In genomic region chr2:127336885-127337284, GRCm38 (mm10) we compare ENCODE assay signal across 8 mouse cellular contexts. TPM values are rescaled to one million over a fixed set of nuclear protein-coding genes. Genes with fewer than 3 reads are reported as not detected.
DNase-seq lines count a peak whose midpoint lies in the region; ATAC-seq and TF ChIP-seq lines count a peak whose summit lies in the region.

No protein-coding gene starts in this region.

- 27% methylated on average over 5 of the region's 5 CpGs for WGBS in heart, embryonic 13.5 days
- 50% methylated on average over 5 of the region's 5 CpGs for WGBS in forebrain, embryonic 15.5 days
- 20% methylated on average over 5 of the region's 5 CpGs for WGBS in liver, postnatal 0 days (ENCODE audit: insufficient replicate concordance)

- no peak for DNase-seq in heart, adult 9 months (ENCODE audit: low spot score in 2 of 2)
- no peak for DNase-seq in CH12.LX (ENCODE audit: extremely low read depth)
- no peak for DNase-seq in liver, postnatal 0 days
- no peak for DNase-seq in right cerebral cortex, adult 2 months (ENCODE audit: low spot score in 2 of 2)
- DNase-seq in frontal cortex, postnatal 25 days (ENCODE audit: low spot score in 2 of 2), result no peak
- no peak for DNase-seq in frontal cortex, postnatal 10 days (ENCODE audit: low spot score in 2 of 2)

- in situ Hi-C loops in CH12.LX (cut with MboI; ENCODE audit: low pct_ligation_motif_present, low pct_unique_long_range_greater_than_20kb, low sequenced_read_pairs), result no loop called here

- peaks cover 41% of the 10 kb centered on the region for H3K27me3 ChIP-seq in heart, embryonic 13.5 days (replicated peaks)
- H3K27me3 ChIP-seq in CH12.LX (replicated peaks), result no peaks in the 10 kb centered on the region
- peaks cover 33% of the 10 kb centered on the region for H3K27me3 ChIP-seq in forebrain, embryonic 15.5 days
- peaks cover 12% of the 10 kb centered on the region for H3K27me3 ChIP-seq in liver, postnatal 0 days (ENCODE audit: insufficient read depth, low read length)

- ATAC-seq in heart, embryonic 13.5 days (ENCODE audit: extremely low read depth, insufficient number of reproducible peaks, low FRiP score, low TSS enrichment), result no peak
- no peak for ATAC-seq in forebrain, embryonic 15.5 days (replicated peaks)
- no peak for ATAC-seq in liver, postnatal 0 days

- no peak for TF ChIP-seq POLR2A in CH12.LX (IDR thresholded peaks at IDR 0.05; ENCODE audit: low read depth, low read length)

- peaks cover 17% of the 10 kb centered on the region for H3K79me2 ChIP-seq in CH12.LX (replicated peaks; ENCODE audit: control insufficient read depth, extremely low read depth, insufficient read depth, poor library complexity, severe bottlenecking)

- no peak for TF ChIP-seq EP300 in CH12.LX (IDR thresholded peaks at IDR 0.05; ENCODE audit: low read length)
- TF ChIP-seq EP300 in liver, postnatal 0 days (IDR thresholded peaks at IDR 0.05; ENCODE audit: low read depth), result no peak

- dilution Hi-C loops in CH12.LX (cut with MboI; ENCODE audit: extremely low pct_ligation_motif_present, extremely low pct_unique_long_range_greater_than_20kb, low sequenced_read_pairs), result no loop called here

- TF ChIP-seq CTCF in CH12.LX (conservative IDR thresholded peaks at IDR 0.05 in 1 of 2, IDR thresholded peaks at IDR 0.05 in 1 of 2; ENCODE audit: low read depth in 2 of 2, low read length in 2 of 2), result no peak
- no peak for TF ChIP-seq CTCF in liver, postnatal 0 days (IDR thresholded peaks at IDR 0.05; ENCODE audit: low read depth)

- H3K36me3 ChIP-seq in heart, embryonic 13.5 days, result no peaks in the 10 kb centered on the region
- peaks cover 2 to 29% of the 10 kb centered on the region in 2 experiments for H3K36me3 ChIP-seq in CH12.LX (replicated peaks in 1 of 2; ENCODE audit: control insufficient read depth in 1 of 2, insufficient read depth in 1 of 2, low read length in 1 of 2)
- no peaks in the 10 kb centered on the region for H3K36me3 ChIP-seq in forebrain, embryonic 15.5 days
- no peaks in the 10 kb centered on the region; the same call in 1 of the 2 replicates for H3K36me3 ChIP-seq in liver, postnatal 0 days (replicated peaks; ENCODE audit: insufficient read depth, low read length)

- H3K9me3 ChIP-seq in heart, embryonic 13.5 days, result no peaks in the 10 kb centered on the region
- H3K9me3 ChIP-seq in CH12.LX (replicated peaks; ENCODE audit: low read length), result no peaks in the 10 kb centered on the region
- H3K9me3 ChIP-seq in forebrain, embryonic 15.5 days, result no peaks in the 10 kb centered on the region
- H3K9me3 ChIP-seq in liver, postnatal 0 days (ENCODE audit: low read length), result no peaks in the 10 kb centered on the region

- peaks cover 38% of the 10 kb centered on the region for H3K4me1 ChIP-seq in heart, embryonic 13.5 days
- H3K4me1 ChIP-seq in CH12.LX (ENCODE audit: control insufficient read depth in 1 of 2, insufficient read depth in 2 of 2), result peaks cover 31 to 50% of the 10 kb centered on the region in 2 experiments
- H3K4me1 ChIP-seq in forebrain, embryonic 15.5 days, result peaks cover 8% of the 10 kb centered on the region
- peaks cover 20% of the 10 kb centered on the region for H3K4me1 ChIP-seq in liver, postnatal 0 days (ENCODE audit: insufficient read depth)

- peak overlapping the region; percentile 68 for H3K4me3 ChIP-seq in heart, embryonic 13.5 days
- H3K4me3 ChIP-seq in CH12.LX (replicated peaks in 1 of 3; ENCODE audit: low read depth in 2 of 3, low read length in 2 of 3, poor library complexity in 1 of 3), result peak overlapping the region; percentile 94 to 99 (median 95)
- H3K4me3 ChIP-seq in forebrain, embryonic 15.5 days, result peak overlapping the region; percentile 62
- peak overlapping the region; percentile 61 for H3K4me3 ChIP-seq in liver, postnatal 0 days (ENCODE audit: low read depth, low read length)

- no peak for TF ChIP-seq RAD21 in CH12.LX (IDR thresholded peaks at IDR 0.05; ENCODE audit: low read depth, low read length)

- peak overlapping the region; percentile 83 for H3K9ac ChIP-seq in heart, embryonic 13.5 days
- peak overlapping the region; percentile 88 for H3K9ac ChIP-seq in CH12.LX (ENCODE audit: insufficient read depth, low read depth)
- H3K9ac ChIP-seq in forebrain, embryonic 15.5 days (replicated peaks), result peak overlapping the region; percentile 65
- peak overlapping the region; percentile 63 for H3K9ac ChIP-seq in liver, postnatal 0 days (replicated peaks)

- H3K4me2 ChIP-seq in heart, embryonic 13.5 days, result peak overlapping the region; percentile 91
- H3K4me2 ChIP-seq in CH12.LX (ENCODE audit: insufficient read depth, low read depth, poor library complexity, severe bottlenecking), result peak overlapping the region; percentile 25
- peak overlapping the region; percentile 92 for H3K4me2 ChIP-seq in forebrain, embryonic 15.5 days (replicated peaks)
- peak overlapping the region; percentile 89 for H3K4me2 ChIP-seq in liver, postnatal 0 days (ENCODE audit: low read depth, low read length)

- H3K27ac ChIP-seq in heart, embryonic 13.5 days (replicated peaks), result peak overlapping the region; percentile 74
- H3K27ac ChIP-seq in CH12.LX (ENCODE audit: insufficient read depth, low read depth), result peak overlapping the region; percentile 87
- H3K27ac ChIP-seq in forebrain, embryonic 15.5 days (replicated peaks), result no peak overlapping the region
- H3K27ac ChIP-seq in liver, postnatal 0 days (ENCODE audit: low read depth), result peak overlapping the region; percentile 57; the same call in 1 of the 2 replicates

TF ChIP-seq in CH12.LX, 34 proteins besides CTCF, POLR2A, EP300 and RAD21:
- no peak for TF ChIP-seq ELF1 (IDR thresholded peaks at IDR 0.05; ENCODE audit: low read depth, low read length)
- TF ChIP-seq NELFE (IDR thresholded peaks at IDR 0.05; ENCODE audit: low read depth, low read length), result no peak
- peak; percentile 87 for TF ChIP-seq CHD1 (IDR thresholded peaks at IDR 0.05; ENCODE audit: low read depth, low read length)
- TF ChIP-seq IRF4 (IDR thresholded peaks at IDR 0.05; ENCODE audit: low read depth, low read length), result no peak
- no peak; the same call in 1 of the 2 replicates for TF ChIP-seq UBTF (IDR thresholded peaks at IDR 0.05; ENCODE audit: low read depth, low read length)

RNA-seq across cellular contexts. Expression of gene Dusp2, which starts 0.9 kb away (rescaled TPM):
- polyA plus RNA-seq in heart, embryonic 13.5 days (2015; fragmentation: Nextera tagmentation; extraction: Ambion mirVana), result 13.5 and 15.9 TPM in 2 replicates
- 57.8 and 71.0 TPM in 2 replicates for total RNA-seq in CH12.LX (2012; rRNA removed)
- 96.6 and 107 TPM in 2 replicates for total RNA-seq in CH12.LX (2014; rRNA removed)
- polyA plus RNA-seq in CH12.LX (2012; ENCODE audit: insufficient read length, low read depth), result 68.5 and 81.5 TPM in 2 replicates
- 7.4 and 7.7 TPM in 2 replicates for polyA plus RNA-seq in forebrain, embryonic 15.5 days (2015; fragmentation: Nextera tagmentation; extraction: Ambion mirVana)
- 5.6 and 5.9 TPM in 2 replicates for polyA plus RNA-seq in liver, postnatal 0 days (2015; fragmentation: Nextera tagmentation; extraction: Ambion mirVana)

RNA-seq across cellular contexts. Expression of gene Astl, which starts 1.6 kb away (rescaled TPM):
- polyA plus RNA-seq in heart, embryonic 13.5 days (2015; fragmentation: Nextera tagmentation; extraction: Ambion mirVana), result not detected in 2 replicates
- 0.08 TPM in 1 of 2 replicates, not detected in the other for total RNA-seq in CH12.LX (2012; rRNA removed)
- total RNA-seq in CH12.LX (2014; rRNA removed), result not detected in 2 replicates
- polyA plus RNA-seq in CH12.LX (2012; ENCODE audit: insufficient read length, low read depth), result not detected in 2 replicates
- not detected in 2 replicates for polyA plus RNA-seq in forebrain, embryonic 15.5 days (2015; fragmentation: Nextera tagmentation; extraction: Ambion mirVana)
- not detected in 2 replicates for polyA plus RNA-seq in liver, postnatal 0 days (2015; fragmentation: Nextera tagmentation; extraction: Ambion mirVana)

RNA-seq across cellular contexts. Expression of gene Adra2b, which starts 26.1 kb away (rescaled TPM):
- 1.6 and 1.8 TPM in 2 replicates for polyA plus RNA-seq in heart, embryonic 13.5 days (2015; fragmentation: Nextera tagmentation; extraction: Ambion mirVana)
- total RNA-seq in CH12.LX (2012; rRNA removed), result not detected in 2 replicates
- total RNA-seq in CH12.LX (2014; rRNA removed), result 0.08 TPM in 1 of 2 replicates, not detected in the other
- polyA plus RNA-seq in CH12.LX (2012; ENCODE audit: insufficient read length, low read depth), result 0.05 TPM in 1 of 2 replicates, not detected in the other
- 0.88 and 1.00 TPM in 2 replicates for polyA plus RNA-seq in forebrain, embryonic 15.5 days (2015; fragmentation: Nextera tagmentation; extraction: Ambion mirVana)
- 4.7 and 4.8 TPM in 2 replicates for polyA plus RNA-seq in liver, postnatal 0 days (2015; fragmentation: Nextera tagmentation; extraction: Ambion mirVana)

Comparison
In these comparisons a context has a peak if more than half of its experiments do, and no peak if none do; other contexts are left out.
1. H3K4me2 ChIP-seq: peak in every context shown above with its lines; median percentile 92 in forebrain, embryonic 15.5 days; 91 in heart, embryonic 13.5 days; 89 in liver, postnatal 0 days; 25 in CH12.LX.